Mouse (Mus musculus) intestine, embryonic 14.5 days (tissue): ENCODE results near the gene Stk32c. TPM values are rescaled to one million over a fixed set of nuclear protein-coding genes. Genes with fewer than 3 reads are reported as not detected.
A peak's percentile ranks its signal among the peaks of the same experiment; 100 is the strongest.

Experiments
- ATAC-seq: fragments of 200-750 bp; cut with Nextera tagmentation; replicated peaks from 2 replicates; pipeline ENCODE4 v1.8.0; 2017; ENCODE audit warnings: low read depth, moderate number of reproducible peaks, moderate TSS enrichment, moderate library complexity; ENCODE audit not compliant: low FRiP score, low TSS enrichment
- DNase-seq: peaks from one replicate; pipeline ENCODE4 v3.0.0-alpha.2; 2018; ENCODE audit warnings: low spot score
- H3K27ac ChIP-seq: fragments of 300-500 bp; sonication (generic); 2 replicates; pipeline ENCODE4 v1.5.1; 2014; ENCODE audit warnings: low read depth, mild to moderate bottlenecking, control low read depth
- H3K27me3 ChIP-seq: fragments of 300-500 bp; sonication (generic); replicated peaks from 2 replicates; pipeline ENCODE4 v1.6.1; 2014; ENCODE audit warnings: low read length, control low read depth; ENCODE audit not compliant: control insufficient read depth, insufficient read depth
- H3K36me3 ChIP-seq: fragments of 300-500 bp; sonication (generic); 2 replicates; pipeline ENCODE4 v1.6.1; 2014; ENCODE audit warnings: low read length, control low read depth; ENCODE audit not compliant: control insufficient read depth, insufficient read depth
- H3K4me1 ChIP-seq: fragments of 300-500 bp; sonication (generic); replicated peaks from 2 replicates; pipeline ENCODE4 v1.6.1; 2014; ENCODE audit warnings: low read length, control low read depth, mixed read lengths; ENCODE audit not compliant: control insufficient read depth, insufficient read depth
- H3K4me2 ChIP-seq: fragments of 300-500 bp; sonication (generic); 2 replicates; pipeline ENCODE4 v1.6.1; 2014; ENCODE audit warnings: low read length
- H3K4me3 ChIP-seq: fragments of 300-500 bp; sonication (generic); 2 replicates; pipeline ENCODE4 v1.5.1; 2014; ENCODE audit warnings: low read depth, low read length, control low read depth, mixed read lengths
- H3K9ac ChIP-seq: fragments of 300-500 bp; sonication (generic); 2 replicates; pipeline ENCODE4 v1.6.1; 2014; ENCODE audit warnings: mild to moderate bottlenecking, low read length
- H3K9me3 ChIP-seq: fragments of 300-500 bp; sonication (generic); 2 replicates; pipeline ENCODE4 v1.6.1; 2016; ENCODE audit warnings: low read length, control low read depth; ENCODE audit not compliant: control insufficient read depth
- WGBS: fragments of 180-500 bp; shearing (Covaris S2); extraction: QIAGEN DNeasy Blood & Tissue Kit; methylation state at CpG from one replicate; pipeline ENCODE4 v1.1.7; 2014; 5-methylcytosine and 5-hydroxymethylcytosine counted together
- polyA plus RNA-seq: library from polyadenylated mRNA; unstranded; fragments of >200 nt; fragmentation: Nextera tagmentation; extraction: Ambion mirVana; gene quantifications from 2 replicates; pipeline ENCODE4 v1.2.1, GENCODE M21; 2014

The Stk32c gene
- polyA plus RNA-seq, 1 experiment from 2014 or later: 0.15 TPM

DNA sequence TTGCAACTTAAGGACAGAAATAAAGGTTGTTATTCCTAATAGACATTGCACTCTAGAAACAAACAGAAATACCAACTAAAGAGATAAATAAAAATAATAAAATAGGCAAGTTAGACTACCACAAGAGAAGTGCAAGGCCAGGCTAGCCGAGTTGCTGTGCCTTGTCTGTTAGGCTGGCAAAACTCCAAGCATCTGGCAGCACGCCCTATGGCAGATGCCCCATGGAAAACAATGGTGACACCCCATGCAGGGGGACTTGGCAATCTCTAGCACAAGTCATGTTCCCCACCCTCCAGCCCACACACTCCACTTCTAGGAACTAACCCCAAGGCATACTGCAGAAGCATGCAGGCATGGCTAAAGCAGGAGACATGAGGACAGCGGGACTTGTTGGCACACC is 79.7 kb downstream of the Stk32c start:
- DNase-seq: no peak
- no peak overlapping the region for H3K9ac ChIP-seq

DNA sequence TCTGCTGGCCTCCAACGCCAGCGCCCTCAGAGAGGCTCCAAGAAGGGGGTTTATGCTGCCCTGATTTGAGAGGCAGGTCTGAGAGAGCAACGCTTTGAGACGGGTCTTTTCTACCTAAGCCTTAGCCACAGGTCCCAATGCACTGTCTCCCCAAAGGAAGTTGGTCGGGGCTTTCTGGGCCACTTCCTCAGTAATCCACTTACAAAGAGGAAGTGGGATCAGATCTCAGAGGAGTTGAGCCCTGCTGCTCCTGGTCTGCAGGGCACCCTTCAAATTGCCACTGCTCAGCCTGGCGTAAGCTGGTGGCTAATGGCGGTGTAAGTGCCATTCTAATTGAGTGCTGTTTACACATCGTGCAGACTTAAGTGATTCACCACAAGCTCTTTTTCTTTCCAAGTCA is 81.6 kb downstream of the Stk32c start:
- H3K9me3 ChIP-seq: no peaks in the 10 kb centered on the region
- DNase-seq (no peak), ATAC-seq (no peak)
- H3K36me3 ChIP-seq: no peaks in the 10 kb centered on the region
- no peak overlapping the region for H3K9ac ChIP-seq
- no peak overlapping the region for H3K4me2 ChIP-seq
- H3K27ac ChIP-seq: no peak overlapping the region
- 69% methylated on average over 8 of the region's 8 CpGs for WGBS
- no peak overlapping the region for H3K4me3 ChIP-seq
- 0 out of 2 replicates have a peak, but pooled peaks cover 2% of the 10 kb centered on the region for H3K4me1 ChIP-seq
- H3K27me3 ChIP-seq: no peaks in the 10 kb centered on the region

More for the DNA sequence above, 79.7 kb downstream of the Stk32c start:
- Histone ChIP-seq H3K4me2 (no peak overlapping the region), H3K27ac (no peak overlapping the region), H3K4me3 (no peak overlapping the region), H3K36me3 (no peaks in the 10 kb centered on the region), H3K9me3 (no peaks in the 10 kb centered on the region), H3K4me1 (0 out of 2 replicates have a peak, but pooled peaks cover 2% of the 10 kb centered on the region), H3K27me3 (no peaks in the 10 kb centered on the region)
- no peak for ATAC-seq
- WGBS: 74% methylated on average over 3 of the region's 3 CpGs

DNA sequence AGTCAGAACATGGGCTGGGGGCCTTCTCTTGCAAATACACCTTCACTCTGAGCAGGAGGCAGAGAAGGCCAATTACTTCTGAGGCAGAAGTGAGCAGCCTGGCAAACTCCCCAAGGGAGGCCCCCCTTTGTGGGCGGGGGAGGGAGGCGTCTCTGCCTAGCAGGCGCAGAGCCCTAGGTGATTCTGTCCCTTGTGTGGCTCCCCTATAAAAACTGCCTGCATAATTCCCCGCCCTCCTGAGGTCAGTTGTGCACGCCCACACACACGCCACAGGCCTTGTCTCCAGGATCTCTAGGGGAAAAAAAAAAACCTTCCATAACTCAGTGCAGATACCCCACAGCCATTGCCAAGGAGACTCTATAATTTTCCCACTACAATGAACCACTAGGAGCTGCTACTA is 82.7 kb downstream of the Stk32c start:
- ATAC-seq: no peak
- 0 out of 2 replicates have a peak, but pooled peaks cover 2% of the 10 kb centered on the region for H3K4me1 ChIP-seq

DNA sequence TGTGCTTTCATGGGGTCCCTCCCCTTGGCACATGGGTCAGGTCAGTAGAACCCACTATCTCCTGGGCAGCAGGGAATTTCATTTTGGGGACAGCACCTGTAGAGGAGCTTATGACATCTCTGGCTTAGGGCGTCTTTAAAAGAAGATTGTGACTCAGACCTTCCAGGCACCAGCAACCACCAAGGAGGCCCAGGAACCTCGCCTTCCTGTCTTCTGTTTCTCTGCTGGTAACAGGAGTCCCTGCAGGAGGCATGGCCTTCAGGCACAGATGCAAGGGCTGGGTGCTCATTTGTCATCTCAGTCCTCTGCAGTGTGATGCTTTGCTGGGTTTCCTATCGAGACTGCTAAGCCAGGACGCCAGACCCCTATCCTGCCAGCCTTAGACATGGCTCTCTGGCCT is 84.1 kb downstream of the Stk32c start:
- 0 out of 2 replicates have a peak, but pooled peaks cover 2% of the 10 kb centered on the region for H3K4me1 ChIP-seq
- H3K36me3 ChIP-seq: no peaks in the 10 kb centered on the region
- no peaks in the 10 kb centered on the region for H3K9me3 ChIP-seq
- WGBS: 72% methylated on average over 4 of the region's 4 CpGs
- no peaks in the 10 kb centered on the region for H3K27me3 ChIP-seq
- H3K9ac ChIP-seq: no peak overlapping the region
- no peak overlapping the region for H3K4me2 ChIP-seq
- no peak overlapping the region for H3K4me3 ChIP-seq
- no peak overlapping the region for H3K27ac ChIP-seq
- DNase-seq: no peak
- ATAC-seq: no peak

More for the DNA sequence above, 82.7 kb downstream of the Stk32c start:
- Histone ChIP-seq H3K4me3 (no peak overlapping the region), H3K9me3 (no peaks in the 10 kb centered on the region), H3K4me2 (no peak overlapping the region), H3K9ac (no peak overlapping the region), H3K36me3 (no peaks in the 10 kb centered on the region), H3K27ac (no peak overlapping the region), H3K27me3 (no peaks in the 10 kb centered on the region)
- no peak for DNase-seq
- 25% methylated on average over 6 of the region's 6 CpGs for WGBS

DNA sequence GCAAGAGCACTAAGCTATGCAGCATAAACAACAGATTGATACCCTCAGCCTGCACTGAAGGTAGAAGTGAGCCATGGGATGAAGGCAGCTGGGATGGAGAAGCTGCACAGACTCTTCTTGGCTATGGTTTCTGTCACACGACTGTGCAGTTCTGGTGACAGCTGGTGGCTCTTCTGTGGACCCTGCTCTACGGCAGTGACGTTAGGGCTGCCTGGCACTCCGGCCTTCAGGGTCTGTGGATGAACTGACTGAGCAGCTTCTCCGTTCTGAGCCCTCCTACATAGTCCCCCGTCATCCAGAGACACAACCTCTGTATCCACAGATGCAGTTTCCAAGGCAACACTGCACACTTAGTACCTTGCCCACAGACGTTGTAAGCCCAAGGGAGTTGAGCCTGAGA is 86.6 kb downstream of the Stk32c start:
- H3K4me2 ChIP-seq: no peak overlapping the region
- no peaks in the 10 kb centered on the region for H3K36me3 ChIP-seq
- ATAC-seq (no peak), DNase-seq (no peak)
- no peaks in the 10 kb centered on the region for H3K27me3 ChIP-seq
- 0 out of 2 replicates have a peak, but pooled peaks cover 2% of the 10 kb centered on the region for H3K4me1 ChIP-seq
- H3K27ac ChIP-seq: no peak overlapping the region
- H3K4me3 ChIP-seq: no peak overlapping the region
- H3K9ac ChIP-seq: no peak overlapping the region
- H3K9me3 ChIP-seq: no peaks in the 10 kb centered on the region
- 69% methylated on average over 7 of the region's 7 CpGs for WGBS

DNA sequence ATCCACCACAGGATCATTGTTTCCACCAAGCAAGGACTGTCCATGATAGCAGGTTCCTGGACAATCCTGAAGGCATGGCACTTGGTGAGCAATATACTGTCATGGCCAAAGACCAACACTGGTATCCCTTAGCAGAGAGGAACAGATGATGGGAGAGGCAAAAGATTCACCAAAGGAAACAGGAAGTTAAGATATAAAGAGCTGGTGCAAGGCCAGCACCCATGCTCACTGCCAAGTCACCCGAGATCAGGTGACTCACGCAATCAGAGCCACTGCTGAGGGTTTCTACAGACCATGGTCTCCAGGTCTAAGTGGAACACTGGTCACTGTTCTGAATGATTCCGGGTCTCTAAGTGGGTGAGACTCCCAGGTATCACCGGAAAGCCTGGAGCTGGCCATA is 87.2 kb downstream of the Stk32c start:
- WGBS: 88% methylated on average over 4 of the region's 4 CpGs
- H3K4me3 ChIP-seq: no peak overlapping the region
- no peak overlapping the region for H3K9ac ChIP-seq
- ATAC-seq (no peak), DNase-seq (no peak)
- no peaks in the 10 kb centered on the region for H3K27me3 ChIP-seq
- H3K27ac ChIP-seq: no peak overlapping the region
- no peaks in the 10 kb centered on the region for H3K9me3 ChIP-seq
- no peak overlapping the region for H3K4me2 ChIP-seq
- H3K36me3 ChIP-seq: no peaks in the 10 kb centered on the region
- 0 out of 2 replicates have a peak, but pooled peaks cover 2% of the 10 kb centered on the region for H3K4me1 ChIP-seq

DNA sequence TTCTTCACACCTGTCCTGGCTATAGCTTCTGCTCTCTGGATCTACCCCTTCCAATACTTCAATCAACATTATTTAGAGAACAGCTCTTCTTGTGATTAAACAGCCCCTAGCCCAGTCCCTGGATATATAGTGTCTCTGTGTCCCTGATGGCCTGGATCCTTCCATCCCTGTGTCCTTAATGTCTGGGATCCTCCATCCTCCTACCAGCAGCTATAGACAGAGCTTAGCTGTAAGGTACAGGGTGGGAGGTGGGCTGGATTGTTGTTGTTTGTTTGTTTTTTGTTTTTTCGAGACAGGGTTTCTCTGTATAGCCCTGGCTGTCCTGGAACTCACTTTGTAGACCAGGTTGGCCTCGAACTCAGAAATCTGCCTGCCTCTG is 93.3 kb downstream of the Stk32c start:
- WGBS: 64% methylated on average over 2 of the region's 2 CpGs
- Histone ChIP-seq H3K27ac (no peak overlapping the region), H3K36me3 (no peaks in the 10 kb centered on the region), H3K4me1 (no peaks in the 10 kb centered on the region), H3K27me3 (no peaks in the 10 kb centered on the region), H3K4me2 (no peak overlapping the region), H3K9ac (no peak overlapping the region), H3K4me3 (no peak overlapping the region), H3K9me3 (no peaks in the 10 kb centered on the region)
- no peak for ATAC-seq
- no peak for DNase-seq

DNA sequence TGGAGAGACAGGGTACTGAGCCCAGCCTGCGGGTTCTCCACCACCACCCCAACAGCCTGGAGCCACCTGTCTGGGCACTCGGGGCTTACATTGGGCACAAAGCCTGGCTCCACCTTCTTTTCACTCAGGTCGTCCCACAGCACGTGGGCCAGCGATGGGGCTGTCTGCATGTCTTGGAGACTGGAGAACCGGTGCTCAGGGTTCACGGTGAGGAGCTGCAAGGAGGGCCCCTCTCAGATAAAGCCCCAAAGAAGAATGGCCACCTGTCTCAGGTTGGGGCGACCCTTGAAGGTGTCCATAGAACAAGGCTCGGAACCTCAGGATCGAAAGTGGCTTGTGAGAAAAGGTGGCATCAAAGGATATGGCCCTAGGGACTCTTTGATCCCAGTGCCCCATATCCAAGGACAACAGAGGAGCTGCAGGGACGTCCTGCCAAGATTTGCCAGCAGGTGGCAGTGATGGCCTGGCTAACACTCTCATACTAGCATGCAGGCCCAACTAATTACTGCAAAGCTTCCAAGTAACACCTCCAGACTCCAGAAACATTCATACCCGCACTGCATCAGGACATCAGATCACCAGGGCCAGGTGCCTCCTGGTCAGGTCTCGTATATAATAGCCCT is 93.8 kb downstream of the Stk32c start:
- Histone ChIP-seq H3K4me3 (no peak overlapping the region), H3K27ac (no peak overlapping the region), H3K4me2 (no peak overlapping the region), H3K9me3 (no peaks in the 10 kb centered on the region), H3K9ac (no peak overlapping the region), H3K36me3 (no peaks in the 10 kb centered on the region), H3K4me1 (no peaks in the 10 kb centered on the region), H3K27me3 (no peaks in the 10 kb centered on the region)
- WGBS: 40% methylated on average over 13 of the region's 13 CpGs
- peak; percentile 93 for DNase-seq
- peak; percentile 47 for ATAC-seq

DNA sequence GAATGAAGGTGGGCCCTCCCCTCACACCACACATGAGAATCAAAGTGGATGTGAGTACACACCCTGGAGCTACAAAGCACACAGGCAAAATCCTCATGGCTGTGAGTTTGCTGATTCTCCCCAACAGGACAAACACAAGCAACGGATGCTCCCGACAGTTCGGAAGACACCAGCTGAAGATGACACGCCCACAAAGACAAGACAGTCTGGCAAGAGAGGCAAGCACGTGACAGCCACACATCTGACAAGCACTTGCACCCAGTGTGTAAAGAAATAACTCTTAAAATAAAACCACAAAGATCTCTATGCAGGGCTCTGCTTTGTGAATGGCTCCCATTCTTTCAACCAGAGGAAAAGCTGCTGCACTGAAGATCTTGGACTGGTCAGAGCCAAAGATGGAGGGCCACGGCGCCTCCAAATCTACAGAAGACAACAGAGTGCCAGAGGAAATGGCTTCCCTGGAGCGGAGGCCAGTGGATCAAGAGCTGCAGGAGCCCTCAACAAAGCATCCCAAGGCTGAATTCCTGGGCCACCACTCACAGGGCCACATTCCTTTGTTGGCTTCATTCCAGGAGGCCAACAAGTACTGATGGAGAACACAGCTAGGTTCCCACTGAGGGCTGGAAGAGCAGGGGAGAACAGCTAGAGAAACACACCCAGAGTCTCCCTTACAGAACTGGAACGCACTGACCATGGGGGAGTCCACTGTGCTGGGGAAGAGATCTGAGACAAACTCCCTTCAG is 105.0 kb downstream of the Stk32c start:
- no peaks in the 10 kb centered on the region for H3K9me3 ChIP-seq

More for the DNA sequence above, 105.0 kb downstream of the Stk32c start:
- Histone ChIP-seq H3K27me3 (no peaks in the 10 kb centered on the region), H3K9ac (no peak overlapping the region), H3K36me3 (no peaks in the 10 kb centered on the region), H3K4me2 (no peak overlapping the region), H3K27ac (no peak overlapping the region), H3K4me3 (no peak overlapping the region), H3K4me1 (no peaks in the 10 kb centered on the region)
- ATAC-seq (no peak), DNase-seq (no peak)
- WGBS: 86% methylated on average over 9 of the region's 9 CpGs
